Mouse (Mus musculus): ENCODE data around the gene Smlr1. TPM values are rescaled to one million over a fixed set of nuclear protein-coding genes. Genes with fewer than 3 reads are reported as not detected.

Smlr1 gene
- polyA plus RNA-seq, 1 experiment from 2014 or later, result 2.2 TPM

DNA sequence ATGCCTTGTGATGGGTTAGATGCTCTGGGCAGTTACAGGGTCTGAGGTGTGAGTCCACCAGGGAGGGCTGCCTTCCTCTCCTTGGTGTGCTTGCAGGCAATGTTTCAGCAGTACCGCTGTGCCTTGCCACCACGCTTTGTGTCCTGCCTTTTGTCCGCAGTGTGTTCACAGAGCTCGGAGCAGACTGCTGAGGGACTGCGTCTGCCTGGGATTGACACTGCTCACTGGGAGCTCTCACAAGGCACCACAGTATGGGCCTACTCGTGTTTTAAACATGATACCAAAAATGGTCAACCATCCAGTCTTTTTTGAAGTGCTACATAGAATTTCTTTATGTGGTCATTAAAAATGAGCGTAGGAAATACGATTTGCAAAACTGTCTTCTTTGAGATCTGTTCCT is 12.3 kb downstream of the Smlr1 start:
- Histone ChIP-seq H3K9me3 (ENCODE audit: control insufficient read depth, low read length) (no peaks in the 10 kb centered on the region), H3K27me3 (replicated peaks; ENCODE audit: control insufficient read depth, insufficient read depth, low read length) (no peaks in the 10 kb centered on the region)

DNA sequence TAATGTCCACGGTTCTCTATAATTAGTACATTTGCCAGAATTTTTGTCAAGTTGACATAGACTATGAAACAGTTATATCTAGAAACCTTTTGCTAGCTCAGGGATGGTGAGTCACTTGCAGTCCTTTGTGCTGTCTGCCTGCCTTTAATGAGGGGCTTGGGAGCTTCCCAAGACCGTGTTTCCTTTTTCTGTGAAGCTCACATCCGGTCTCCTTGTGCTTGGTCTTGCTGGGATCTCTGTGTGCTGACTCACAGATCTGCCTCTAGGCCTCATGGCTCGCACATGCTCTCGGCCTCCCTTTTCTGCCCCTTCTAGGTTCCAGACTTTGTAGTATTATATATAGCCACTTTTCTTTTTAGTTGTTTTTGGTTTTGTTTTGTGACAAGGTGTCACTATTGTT is 15.6 kb downstream of the Smlr1 start:
- WGBS, result 71% methylated on average over 5 of the region's 5 CpGs
- 0 out of 2 replicates have a peak, but pooled peaks have one; percentile 39 for ATAC-seq (replicated peaks; ENCODE audit: low FRiP score)
- H3K36me3 ChIP-seq (ENCODE audit: control insufficient read depth, insufficient read depth, low read length), result peaks cover 4% of the 10 kb centered on the region; the same call in 1 of the 2 replicates
- H3K4me2 ChIP-seq, result no peak overlapping the region
- H3K9me3 ChIP-seq (ENCODE audit: control insufficient read depth, low read length), result no peaks in the 10 kb centered on the region
- H3K27ac ChIP-seq (ENCODE audit: low read depth, low read length), result no peak overlapping the region; the same call in 1 of the 2 replicates
- 0 out of 2 replicates have a peak, but pooled peaks cover 2% of the 10 kb centered on the region for H3K4me1 ChIP-seq (replicated peaks; ENCODE audit: control insufficient read depth, insufficient read depth, low read length)
- no peak for DNase-seq (ENCODE audit: low spot score)
- no peak overlapping the region for H3K4me3 ChIP-seq (ENCODE audit: low read depth, low read length)
- H3K27me3 ChIP-seq (replicated peaks; ENCODE audit: control insufficient read depth, insufficient read depth, low read length), result no peaks in the 10 kb centered on the region
- H3K9ac ChIP-seq (ENCODE audit: low read depth, low read length), result no peak overlapping the region

More for the DNA sequence above, 12.3 kb downstream of the Smlr1 start:
- ATAC-seq (replicated peaks; ENCODE audit: low FRiP score) (no peak), DNase-seq (ENCODE audit: low spot score) (no peak)
- Histone ChIP-seq H3K4me2 (no peak overlapping the region), H3K4me3 (ENCODE audit: low read depth, low read length) (no peak overlapping the region), H3K9ac (ENCODE audit: low read depth, low read length) (no peak overlapping the region), H3K4me1 (replicated peaks; ENCODE audit: control insufficient read depth, insufficient read depth, low read length) (0 out of 2 replicates have a peak, but pooled peaks cover 2% of the 10 kb centered on the region), H3K27ac (ENCODE audit: low read depth, low read length) (no peak overlapping the region), H3K36me3 (ENCODE audit: control insufficient read depth, insufficient read depth, low read length) (no peaks in the 10 kb centered on the region)
- 91% methylated on average over 8 of the region's 8 CpGs for WGBS

DNA sequence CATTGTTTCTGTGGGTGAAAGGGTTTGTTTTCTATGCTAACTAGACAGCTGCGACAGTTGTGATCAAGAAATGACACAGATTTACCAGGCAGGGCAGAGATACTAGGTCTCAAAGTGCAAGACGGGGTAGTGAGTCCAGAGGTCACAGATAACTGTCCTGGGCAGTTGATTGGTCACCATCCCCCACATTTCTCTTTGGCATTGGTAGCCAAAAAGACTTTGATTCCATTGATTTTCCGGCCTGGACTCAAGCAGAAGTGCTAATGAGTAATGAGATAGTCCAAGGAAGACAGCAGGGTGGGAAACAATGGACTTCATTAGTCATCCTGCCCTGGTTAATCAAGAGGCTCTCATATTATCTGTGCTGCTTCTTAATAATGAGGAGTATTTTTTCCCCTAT is 16.1 kb downstream of the Smlr1 start:
- ATAC-seq (replicated peaks; ENCODE audit: low FRiP score), result no peak
- Histone ChIP-seq H3K27ac (ENCODE audit: low read depth, low read length) (no peak overlapping the region), H3K4me2 (no peak overlapping the region), H3K4me3 (ENCODE audit: low read depth, low read length) (no peak overlapping the region), H3K36me3 (ENCODE audit: control insufficient read depth, insufficient read depth, low read length) (peaks cover 4% of the 10 kb centered on the region; the same call in 1 of the 2 replicates), H3K9me3 (ENCODE audit: control insufficient read depth, low read length) (no peaks in the 10 kb centered on the region), H3K27me3 (replicated peaks; ENCODE audit: control insufficient read depth, insufficient read depth, low read length) (no peaks in the 10 kb centered on the region), H3K9ac (ENCODE audit: low read depth, low read length) (no peak overlapping the region), H3K4me1 (replicated peaks; ENCODE audit: control insufficient read depth, insufficient read depth, low read length) (0 out of 2 replicates have a peak, but pooled peaks cover 2% of the 10 kb centered on the region)
- no peak for DNase-seq (ENCODE audit: low spot score)
- 64% methylated on average over 3 of the region's 3 CpGs for WGBS

DNA sequence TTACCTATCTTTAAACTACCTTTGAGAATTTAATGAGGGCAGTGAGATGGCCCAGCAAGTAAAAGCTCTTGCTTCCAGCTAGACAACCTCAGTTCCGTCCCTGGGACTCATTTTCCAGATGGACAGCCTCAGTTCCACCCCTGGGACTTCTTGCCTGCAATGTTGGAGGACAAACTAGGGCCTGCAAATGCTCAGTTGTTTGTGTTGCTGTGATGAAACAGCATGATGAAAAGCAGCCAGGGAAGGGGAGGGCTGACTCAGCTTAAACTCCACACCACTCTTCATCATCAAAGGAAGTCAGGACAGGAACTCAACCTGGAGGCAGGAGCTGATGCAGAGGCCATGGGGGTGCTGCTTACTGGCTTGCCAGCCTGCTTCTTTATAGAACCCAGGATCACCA is 22.2 kb downstream of the Smlr1 start:
- ATAC-seq (replicated peaks; ENCODE audit: low FRiP score), result no peak
- H3K36me3 ChIP-seq (ENCODE audit: control insufficient read depth, insufficient read depth, low read length), result peaks cover 4% of the 10 kb centered on the region

DNA sequence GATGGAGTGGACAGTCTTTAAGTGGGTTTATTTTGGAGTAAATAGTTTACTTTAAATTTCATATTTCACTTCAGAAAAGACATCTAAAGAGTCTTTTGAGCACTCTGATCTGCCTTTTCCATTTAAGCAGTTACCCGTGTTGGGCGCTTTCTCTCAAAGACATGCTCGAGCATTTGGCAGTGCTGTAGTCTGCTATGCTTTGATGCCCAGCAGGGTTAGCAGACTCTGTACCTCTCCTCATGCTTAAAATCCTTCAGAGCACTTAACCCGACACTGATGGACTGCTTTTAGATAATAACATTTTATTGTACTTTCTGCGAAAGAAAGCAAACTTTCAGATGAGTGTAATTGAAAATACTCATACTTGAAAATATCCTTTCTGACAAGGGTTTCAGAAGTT is 32.8 kb downstream of the Smlr1 start:
- ATAC-seq (replicated peaks; ENCODE audit: low FRiP score) (no peak), DNase-seq (ENCODE audit: low spot score) (no peak)
- Histone ChIP-seq H3K36me3 (ENCODE audit: control insufficient read depth, insufficient read depth, low read length) (peaks cover 3% of the 10 kb centered on the region), H3K9me3 (ENCODE audit: control insufficient read depth, low read length) (no peaks in the 10 kb centered on the region), H3K4me2 (no peak overlapping the region), H3K27ac (ENCODE audit: low read depth, low read length) (no peak overlapping the region), H3K9ac (ENCODE audit: low read depth, low read length) (no peak overlapping the region), H3K4me1 (replicated peaks; ENCODE audit: control insufficient read depth, insufficient read depth, low read length) (no peaks in the 10 kb centered on the region), H3K4me3 (ENCODE audit: low read depth, low read length) (no peak overlapping the region), H3K27me3 (replicated peaks; ENCODE audit: control insufficient read depth, insufficient read depth, low read length) (no peaks in the 10 kb centered on the region)
- WGBS, result 85% methylated on average over 5 of the region's 5 CpGs

More for the DNA sequence above, 22.2 kb downstream of the Smlr1 start:
- 70% methylated on average over 1 of the region's 1 CpGs for WGBS
- H3K9ac ChIP-seq (ENCODE audit: low read depth, low read length), result no peak overlapping the region
- H3K27me3 ChIP-seq (replicated peaks; ENCODE audit: control insufficient read depth, insufficient read depth, low read length), result no peaks in the 10 kb centered on the region
- no peak overlapping the region for H3K4me2 ChIP-seq
- H3K9me3 ChIP-seq (ENCODE audit: control insufficient read depth, low read length), result no peaks in the 10 kb centered on the region
- no peak overlapping the region for H3K4me3 ChIP-seq (ENCODE audit: low read depth, low read length)
- DNase-seq (ENCODE audit: low spot score), result no peak
- H3K4me1 ChIP-seq (replicated peaks; ENCODE audit: control insufficient read depth, insufficient read depth, low read length), result no peaks in the 10 kb centered on the region
- no peak overlapping the region for H3K27ac ChIP-seq (ENCODE audit: low read depth, low read length)

DNA sequence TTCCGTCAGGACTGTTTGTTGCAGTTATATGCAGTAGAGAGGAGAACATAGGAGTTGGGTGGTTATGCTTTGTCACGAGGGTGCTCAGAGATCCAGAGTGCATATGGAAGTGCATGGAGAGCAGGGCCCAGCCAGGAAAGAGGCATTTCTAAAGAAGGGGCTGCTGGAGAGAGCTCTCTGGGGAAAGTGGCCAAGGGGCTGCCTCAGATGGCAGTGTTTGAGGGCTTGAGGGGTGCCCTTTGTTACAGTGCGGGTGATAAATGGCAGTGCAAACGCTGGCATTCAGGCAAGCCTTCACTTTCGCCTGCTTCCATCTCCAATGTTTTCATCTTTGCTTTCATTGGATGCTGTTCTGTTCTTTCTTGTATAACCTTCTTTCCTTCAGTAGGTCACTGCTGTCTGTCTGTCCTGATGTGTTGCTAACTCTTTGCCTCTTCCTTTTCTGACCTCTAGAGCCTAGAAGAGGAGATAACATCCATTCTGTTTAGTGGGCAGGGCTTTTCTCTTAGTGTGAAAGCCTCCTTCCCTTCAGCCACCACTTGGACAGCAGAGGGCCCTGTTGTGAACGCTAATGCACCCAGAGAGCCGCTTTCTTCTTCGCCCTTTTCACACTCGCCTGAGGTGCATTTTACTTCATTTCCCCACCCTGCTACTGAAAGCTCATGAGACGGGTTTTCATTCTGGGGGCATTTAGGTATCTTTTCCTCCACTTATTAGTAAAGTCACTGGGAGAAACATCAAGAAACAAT is 36.6 kb downstream of the Smlr1 start:
- H3K27ac ChIP-seq (ENCODE audit: low read depth, low read length), result no peak overlapping the region
- no peak overlapping the region for H3K4me2 ChIP-seq
- no peak overlapping the region for H3K9ac ChIP-seq (ENCODE audit: low read depth, low read length)
- no peaks in the 10 kb centered on the region for H3K27me3 ChIP-seq (replicated peaks; ENCODE audit: control insufficient read depth, insufficient read depth, low read length)
- peaks cover 3% of the 10 kb centered on the region for H3K36me3 ChIP-seq (ENCODE audit: control insufficient read depth, insufficient read depth, low read length)
- no peaks in the 10 kb centered on the region for H3K4me1 ChIP-seq (replicated peaks; ENCODE audit: control insufficient read depth, insufficient read depth, low read length)
- 68% methylated on average over 10 of the region's 10 CpGs for WGBS
- H3K4me3 ChIP-seq (ENCODE audit: low read depth, low read length), result no peak overlapping the region
- DNase-seq (ENCODE audit: low spot score) (no peak), ATAC-seq (replicated peaks; ENCODE audit: low FRiP score) (no peak)
- H3K9me3 ChIP-seq (ENCODE audit: control insufficient read depth, low read length), result no peaks in the 10 kb centered on the region

DNA sequence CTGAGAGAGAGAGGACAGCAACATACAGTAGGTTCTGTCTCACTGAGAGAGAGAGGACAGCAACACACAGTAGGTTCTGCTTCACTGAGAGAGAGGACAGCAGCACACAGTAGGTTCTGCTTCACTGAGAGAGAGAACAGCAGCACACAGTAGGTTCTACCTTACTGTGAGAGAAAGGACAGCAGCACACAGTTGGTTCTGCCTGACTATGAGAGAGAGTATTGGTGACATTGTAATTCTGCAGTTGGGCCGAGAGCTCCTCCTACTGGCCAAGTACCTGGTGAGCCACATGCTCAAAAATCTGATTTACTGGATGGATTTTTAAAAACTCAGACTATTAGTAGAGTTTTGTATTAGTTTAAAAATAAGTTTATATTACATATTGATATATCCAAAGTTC is 47.6 kb downstream of the Smlr1 start:
- Histone ChIP-seq H3K4me1 (replicated peaks; ENCODE audit: control insufficient read depth, insufficient read depth, low read length) (no peaks in the 10 kb centered on the region), H3K27ac (ENCODE audit: low read depth, low read length) (no peak overlapping the region), H3K36me3 (ENCODE audit: control insufficient read depth, insufficient read depth, low read length) (no peaks in the 10 kb centered on the region), H3K9ac (ENCODE audit: low read depth, low read length) (no peak overlapping the region), H3K4me2 (no peak overlapping the region), H3K27me3 (replicated peaks; ENCODE audit: control insufficient read depth, insufficient read depth, low read length) (no peaks in the 10 kb centered on the region), H3K4me3 (ENCODE audit: low read depth, low read length) (no peak overlapping the region), H3K9me3 (ENCODE audit: control insufficient read depth, low read length) (no peaks in the 10 kb centered on the region)
- no peak for DNase-seq (ENCODE audit: low spot score)
- WGBS, result 20% methylated on average over 1 of the region's 1 CpGs
- no peak for ATAC-seq (replicated peaks; ENCODE audit: low FRiP score)

DNA sequence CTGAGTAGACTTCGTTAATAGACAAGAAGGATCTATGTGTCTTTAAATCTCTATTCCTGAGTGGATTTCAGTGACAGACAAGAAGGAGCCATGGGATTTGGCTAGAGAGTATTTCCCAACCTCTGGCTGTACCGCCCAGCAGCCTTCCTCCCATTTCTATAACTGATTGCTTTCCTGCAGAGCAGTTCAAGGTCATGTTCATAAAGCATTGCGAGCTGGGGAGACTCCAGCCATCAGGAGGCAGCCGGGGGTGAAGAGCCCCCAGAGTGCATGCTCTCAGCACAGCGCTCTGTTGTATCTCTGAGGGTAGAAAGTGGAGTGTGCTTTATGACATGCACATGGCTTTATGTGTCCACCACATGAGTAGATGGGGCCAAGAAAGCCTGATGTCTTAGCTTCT is 53.3 kb downstream of the Smlr1 start:
- WGBS, result 70% methylated on average over 5 of the region's 5 CpGs

DNA sequence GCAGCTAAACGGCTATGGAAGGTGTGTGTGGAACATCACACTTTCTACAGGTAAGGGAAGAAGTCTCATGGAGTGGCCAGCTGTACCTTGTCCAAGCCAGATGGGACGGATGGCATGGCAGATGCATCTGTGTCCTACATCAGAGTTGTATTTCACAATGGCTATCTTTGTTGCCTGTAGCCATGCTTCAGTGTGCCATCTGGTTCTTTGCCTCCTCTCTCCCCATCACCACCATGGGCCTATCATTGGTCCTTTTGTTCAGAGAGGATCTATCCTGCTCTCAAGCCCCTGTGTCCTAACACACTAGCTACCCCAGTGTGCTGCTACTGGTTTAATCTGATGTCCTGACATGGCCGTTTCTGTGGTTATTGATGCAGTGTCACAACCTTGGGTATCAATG is 56.4 kb downstream of the Smlr1 start:
- no peaks in the 10 kb centered on the region for H3K27me3 ChIP-seq (replicated peaks; ENCODE audit: control insufficient read depth, insufficient read depth, low read length)
- no peak overlapping the region for H3K27ac ChIP-seq (ENCODE audit: low read depth, low read length)
- H3K9me3 ChIP-seq (ENCODE audit: control insufficient read depth, low read length), result no peaks in the 10 kb centered on the region
- H3K36me3 ChIP-seq (ENCODE audit: control insufficient read depth, insufficient read depth, low read length), result no peaks in the 10 kb centered on the region
- ATAC-seq (replicated peaks; ENCODE audit: low FRiP score) (no peak), DNase-seq (ENCODE audit: low spot score) (no peak)
- H3K9ac ChIP-seq (ENCODE audit: low read depth, low read length), result no peak overlapping the region
- no peak overlapping the region for H3K4me3 ChIP-seq (ENCODE audit: low read depth, low read length)
- WGBS, result 83% methylated on average over 3 of the region's 3 CpGs
- H3K4me1 ChIP-seq (replicated peaks; ENCODE audit: control insufficient read depth, insufficient read depth, low read length), result no peaks in the 10 kb centered on the region
- no peak overlapping the region for H3K4me2 ChIP-seq

More for the DNA sequence above, 53.3 kb downstream of the Smlr1 start:
- no peak overlapping the region for H3K4me2 ChIP-seq
- H3K27ac ChIP-seq (ENCODE audit: low read depth, low read length), result no peak overlapping the region
- no peak for ATAC-seq (replicated peaks; ENCODE audit: low FRiP score)
- no peak overlapping the region for H3K9ac ChIP-seq (ENCODE audit: low read depth, low read length)
- no peaks in the 10 kb centered on the region for H3K36me3 ChIP-seq (ENCODE audit: control insufficient read depth, insufficient read depth, low read length)
- no peak overlapping the region for H3K4me3 ChIP-seq (ENCODE audit: low read depth, low read length)
- no peaks in the 10 kb centered on the region for H3K9me3 ChIP-seq (ENCODE audit: control insufficient read depth, low read length)
- H3K27me3 ChIP-seq (replicated peaks; ENCODE audit: control insufficient read depth, insufficient read depth, low read length), result no peaks in the 10 kb centered on the region
- no peak for DNase-seq (ENCODE audit: low spot score)
- no peaks in the 10 kb centered on the region for H3K4me1 ChIP-seq (replicated peaks; ENCODE audit: control insufficient read depth, insufficient read depth, low read length)

All from liver, embryonic 11.5 days (tissue).